Mouse (Mus musculus) liver, postnatal 0 days (tissue): ENCODE data around the gene Snx10. TPM values are rescaled to one million over a fixed set of nuclear protein-coding genes. Genes with fewer than 3 reads are reported as not detected.
A peak's percentile ranks its signal among the peaks of the same experiment; 100 is the strongest.

ENCODE experiments used
- ATAC-seq: fragments of 200-750 bp; cut with Nextera tagmentation; 2 replicates; pipeline ENCODE4 v1.8.0; 2017; ENCODE audit warnings: mild to moderate bottlenecking, moderate library complexity
- DNase-seq: peaks from one replicate; pipeline ENCODE4 v3.0.0-alpha.2; 2016
- H3K27ac ChIP-seq: fragments of 300-500 bp; sonication (generic); 2 replicates; pipeline ENCODE4 v1.5.1; 2014; ENCODE audit warnings: antibody characterized with exemption, moderate library complexity, mild to moderate bottlenecking, low read depth
- H3K27me3 ChIP-seq: fragments of 300-500 bp; sonication (generic); 2 replicates; pipeline ENCODE4 v1.6.1; 2014; ENCODE audit warnings: low read length, control low read depth, mixed read lengths; ENCODE audit not compliant: insufficient read depth
- H3K36me3 ChIP-seq: fragments of 300-500 bp; sonication (generic); replicated peaks from 2 replicates; pipeline ENCODE4 v1.6.1; 2014; ENCODE audit warnings: mild to moderate bottlenecking, control low read depth, low read length, moderate library complexity, mixed read lengths; ENCODE audit not compliant: insufficient read depth
- H3K4me1 ChIP-seq: fragments of 300-500 bp; sonication (generic); 2 replicates; pipeline ENCODE4 v1.6.1; 2014; ENCODE audit warnings: antibody characterized with exemption, mild to moderate bottlenecking, control low read depth; ENCODE audit not compliant: insufficient read depth
- H3K4me2 ChIP-seq: fragments of 300-500 bp; sonication (generic); 2 replicates; pipeline ENCODE4 v1.6.1; 2014; ENCODE audit warnings: low read depth, mild to moderate bottlenecking, low read length, moderate library complexity, mixed read lengths
- H3K4me3 ChIP-seq: fragments of 300-500 bp; sonication (generic); 2 replicates; pipeline ENCODE4 v1.5.1; 2014; ENCODE audit warnings: low read depth, low read length
- H3K9ac ChIP-seq: fragments of 300-500 bp; sonication (generic); replicated peaks from 2 replicates; pipeline ENCODE4 v1.6.1; 2014; ENCODE audit warnings: mild to moderate bottlenecking, moderate library complexity
- H3K9me3 ChIP-seq: fragments of 300-500 bp; sonication (generic); 2 replicates; pipeline ENCODE4 v1.6.1; 2016; ENCODE audit warnings: mild to moderate bottlenecking, control low read depth, low read length, mixed read lengths
- CTCF ChIP-seq: sonication (generic); IDR thresholded peaks from 2 replicates; pipeline ENCODE4 v1.5.1; 2016; ENCODE audit warnings: antibody characterized with exemption, low read depth
- EP300 ChIP-seq: IDR thresholded peaks from 2 replicates; pipeline ENCODE4 v1.6.1; 2016; ENCODE audit warnings: antibody characterized with exemption, low read depth, mild to moderate bottlenecking
- WGBS: fragments of 180-500 bp; shearing (Covaris S2); extraction: QIAGEN DNeasy Blood & Tissue Kit; methylation state at CpG from one replicate; pipeline ENCODE4 v1.1.7; 2014; ENCODE audit not compliant: insufficient replicate concordance; 5-methylcytosine and 5-hydroxymethylcytosine counted together
- polyA plus RNA-seq: library from polyadenylated mRNA; unstranded; fragments of >200 nt; fragmentation: Nextera tagmentation; extraction: Ambion mirVana; gene quantifications from 2 replicates; pipeline ENCODE4 v1.2.1, GENCODE M21; 2015

The Snx10 gene
- polyA plus RNA-seq, 1 experiment from 2014 or later = 17.7 TPM

DNA sequence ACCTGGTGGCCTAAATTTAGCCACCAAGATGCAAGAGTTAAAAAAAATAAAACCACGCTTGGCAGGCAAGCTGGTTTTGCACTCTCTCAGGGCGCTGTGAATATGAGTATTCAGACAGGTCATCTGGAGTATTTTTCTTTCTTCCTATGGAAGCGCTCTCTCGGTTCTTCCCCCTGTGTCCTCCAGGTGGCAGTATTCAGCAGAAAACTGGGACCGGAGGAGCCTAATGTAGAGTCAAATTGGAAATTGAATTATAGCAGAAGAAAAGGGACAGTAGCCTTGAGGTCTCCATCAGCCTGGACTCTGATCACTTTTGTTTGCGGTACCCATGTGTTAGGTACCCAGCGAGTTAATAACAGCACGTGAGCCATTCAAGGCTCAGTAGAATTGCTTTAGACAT, 62.3 kb downstream of the Snx10 start:
- H3K4me3 ChIP-seq = no peak overlapping the region
- H3K36me3 ChIP-seq = peaks cover 20% of the 10 kb centered on the region
- no peaks in the 10 kb centered on the region for H3K4me1 ChIP-seq
- no peak for TF ChIP-seq EP300
- TF ChIP-seq CTCF = peak; percentile 80
- H3K4me2 ChIP-seq = no peak overlapping the region
- H3K27me3 ChIP-seq = no peaks in the 10 kb centered on the region
- no peak; the same call in 1 of the 2 replicates for ATAC-seq
- H3K9ac ChIP-seq = no peak overlapping the region
- no peak overlapping the region for H3K27ac ChIP-seq
- WGBS = 26% methylated on average over 8 of the region's 8 CpGs
- H3K9me3 ChIP-seq = no peaks in the 10 kb centered on the region
- DNase-seq = peak; percentile 42

DNA sequence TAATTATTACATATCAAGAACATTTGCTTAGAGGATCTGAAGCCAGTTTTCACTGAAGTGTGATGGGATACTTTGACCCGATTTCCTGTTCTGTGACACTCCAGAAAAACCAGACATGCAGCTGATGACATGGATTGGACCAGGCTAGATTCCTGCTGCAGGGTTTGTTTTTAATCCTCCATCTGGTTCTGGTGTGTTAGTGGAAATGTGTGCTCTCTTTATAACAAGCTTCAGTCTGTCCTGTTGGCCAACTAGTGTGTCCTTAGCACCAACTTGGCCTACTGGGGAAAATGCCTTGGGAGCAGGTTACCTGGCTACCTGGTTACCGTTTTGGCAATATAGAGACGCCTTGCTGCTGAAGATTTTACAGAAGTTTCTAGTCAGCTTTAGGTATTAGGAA, 63.6 kb downstream of the Snx10 start:
- H3K27me3 ChIP-seq = no peaks in the 10 kb centered on the region
- no peaks in the 10 kb centered on the region for H3K9me3 ChIP-seq

DNA sequence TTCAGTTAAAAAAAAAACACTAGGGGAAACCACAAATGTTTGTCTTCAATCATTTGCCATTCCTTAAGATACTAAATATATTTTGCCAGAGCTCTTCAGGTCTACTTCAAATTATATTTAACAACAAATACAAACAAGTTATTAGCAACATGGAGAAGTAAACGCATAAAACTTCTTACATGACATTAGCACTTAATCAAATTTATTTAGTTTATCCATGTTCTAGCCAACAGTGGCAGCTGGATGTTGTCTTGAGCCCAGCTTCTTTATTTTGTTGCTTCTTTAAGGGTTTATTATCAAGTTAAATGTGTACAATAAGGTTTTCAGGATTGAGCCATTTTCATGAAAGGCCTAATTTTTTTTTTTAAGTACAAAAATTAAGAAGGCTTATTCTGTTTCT, 67.6 kb downstream of the Snx10 start:
- H3K27me3 ChIP-seq = no peaks in the 10 kb centered on the region
- WGBS = 69% methylated on average over 1 of the region's 1 CpGs
- no peak for TF ChIP-seq CTCF
- TF ChIP-seq EP300 = no peak
- no peak overlapping the region for H3K9ac ChIP-seq
- H3K4me2 ChIP-seq = no peak overlapping the region
- H3K27ac ChIP-seq = no peak overlapping the region
- H3K9me3 ChIP-seq = no peaks in the 10 kb centered on the region
- DNase-seq (no peak), ATAC-seq (no peak)
- no peak overlapping the region for H3K4me3 ChIP-seq
- H3K4me1 ChIP-seq = peaks cover 2% of the 10 kb centered on the region; the same call in 1 of the 2 replicates
- peaks cover 4% of the 10 kb centered on the region; the same call in 1 of the 2 replicates for H3K36me3 ChIP-seq

More for the DNA sequence above, 63.6 kb downstream of the Snx10 start:
- WGBS = 86% methylated on average over 3 of the region's 3 CpGs
- ATAC-seq (no peak), DNase-seq (no peak)
- no peak overlapping the region for H3K4me2 ChIP-seq
- peaks cover 14% of the 10 kb centered on the region for H3K36me3 ChIP-seq
- no peak overlapping the region for H3K9ac ChIP-seq
- TF ChIP-seq EP300 = no peak
- TF ChIP-seq CTCF = no peak
- H3K4me1 ChIP-seq = peaks cover under 1% of the 10 kb centered on the region; the same call in 1 of the 2 replicates
- H3K4me3 ChIP-seq = no peak overlapping the region
- no peak overlapping the region for H3K27ac ChIP-seq

DNA sequence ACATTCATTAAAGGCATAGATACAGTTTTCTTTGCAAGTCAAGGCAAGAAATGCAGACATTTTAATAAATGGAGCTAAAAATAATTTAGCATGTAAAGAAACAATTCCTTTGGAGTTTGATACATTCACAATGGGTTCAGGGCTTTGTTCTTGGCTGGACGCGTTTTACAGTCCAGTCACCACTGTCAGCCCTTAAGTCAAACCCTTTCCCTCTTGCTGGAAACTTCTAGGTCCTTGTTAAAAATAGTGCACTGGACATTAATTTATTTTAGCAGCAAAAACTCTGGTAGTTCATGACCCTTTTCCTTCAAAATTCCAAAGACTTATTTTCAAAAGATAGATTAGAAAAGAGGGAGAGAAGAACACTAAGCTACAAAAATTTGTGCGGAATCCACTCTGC, 68.1 kb downstream of the Snx10 start:
- H3K4me3 ChIP-seq = no peak overlapping the region
- H3K9ac ChIP-seq = no peak overlapping the region
- no peaks in the 10 kb centered on the region for H3K27me3 ChIP-seq
- H3K27ac ChIP-seq = no peak overlapping the region
- H3K9me3 ChIP-seq = no peaks in the 10 kb centered on the region
- no peak overlapping the region for H3K4me2 ChIP-seq
- TF ChIP-seq CTCF (no peak), EP300 (no peak)
- 61% methylated on average over 3 of the region's 3 CpGs for WGBS
- peaks cover 2% of the 10 kb centered on the region; the same call in 1 of the 2 replicates for H3K4me1 ChIP-seq
- no peak for ATAC-seq
- H3K36me3 ChIP-seq = peaks cover 4% of the 10 kb centered on the region; the same call in 1 of the 2 replicates
- no peak for DNase-seq

DNA sequence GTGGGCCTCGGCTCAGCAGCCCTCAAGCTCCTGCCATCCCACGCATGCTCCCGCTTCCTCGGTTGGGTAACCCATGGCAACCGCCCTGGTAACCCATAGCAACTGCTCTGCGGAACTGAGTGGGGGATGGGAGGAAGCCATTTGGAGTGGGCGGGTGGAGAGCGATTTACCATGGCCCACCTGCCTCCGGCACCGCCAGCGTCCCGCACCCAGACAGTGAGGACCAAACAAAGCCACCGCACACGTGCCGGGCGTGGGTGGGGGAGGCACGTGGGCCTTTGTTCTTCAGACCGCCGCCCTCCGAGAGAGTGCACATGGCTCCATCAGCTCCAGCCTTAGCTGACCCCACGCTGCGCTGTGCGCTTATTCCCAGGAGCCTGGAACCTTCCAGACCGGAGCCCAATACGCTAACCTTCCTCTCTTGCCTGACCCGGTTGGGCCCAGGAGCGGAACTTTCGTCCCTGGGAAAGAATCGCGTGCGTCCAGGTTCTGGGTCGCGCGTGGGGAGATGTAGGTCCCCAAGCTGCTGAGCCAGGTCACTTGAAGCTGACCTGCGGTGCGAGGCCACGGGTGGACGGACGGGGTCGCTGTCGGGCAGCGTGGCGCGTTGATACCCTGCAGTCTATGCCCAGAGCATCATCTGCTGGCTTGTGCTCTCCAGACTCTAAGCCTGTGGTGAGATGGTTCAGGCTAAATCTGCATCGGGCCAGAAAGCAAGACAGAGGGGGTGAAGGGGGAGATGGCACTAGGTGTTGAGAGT, 68.8 kb downstream of the Snx10 start:
- H3K4me3 ChIP-seq = peak overlapping the region; percentile 4; the same call in 1 of the 2 replicates
- TF ChIP-seq CTCF (peak; percentile 91), EP300 (no peak)
- no peak overlapping the region for H3K9ac ChIP-seq
- WGBS = 7% methylated on average over 45 of the region's 45 CpGs
- DNase-seq = peak; percentile 79
- H3K9me3 ChIP-seq = no peaks in the 10 kb centered on the region
- H3K36me3 ChIP-seq = 0 out of 2 replicates have a peak, but pooled peaks cover under 1% of the 10 kb centered on the region
- ATAC-seq = peak; percentile 69
- peaks cover 2% of the 10 kb centered on the region; the same call in 1 of the 2 replicates for H3K4me1 ChIP-seq
- no peak overlapping the region for H3K27ac ChIP-seq
- peak overlapping the region; percentile 48 for H3K4me2 ChIP-seq
- no peaks in the 10 kb centered on the region for H3K27me3 ChIP-seq

DNA sequence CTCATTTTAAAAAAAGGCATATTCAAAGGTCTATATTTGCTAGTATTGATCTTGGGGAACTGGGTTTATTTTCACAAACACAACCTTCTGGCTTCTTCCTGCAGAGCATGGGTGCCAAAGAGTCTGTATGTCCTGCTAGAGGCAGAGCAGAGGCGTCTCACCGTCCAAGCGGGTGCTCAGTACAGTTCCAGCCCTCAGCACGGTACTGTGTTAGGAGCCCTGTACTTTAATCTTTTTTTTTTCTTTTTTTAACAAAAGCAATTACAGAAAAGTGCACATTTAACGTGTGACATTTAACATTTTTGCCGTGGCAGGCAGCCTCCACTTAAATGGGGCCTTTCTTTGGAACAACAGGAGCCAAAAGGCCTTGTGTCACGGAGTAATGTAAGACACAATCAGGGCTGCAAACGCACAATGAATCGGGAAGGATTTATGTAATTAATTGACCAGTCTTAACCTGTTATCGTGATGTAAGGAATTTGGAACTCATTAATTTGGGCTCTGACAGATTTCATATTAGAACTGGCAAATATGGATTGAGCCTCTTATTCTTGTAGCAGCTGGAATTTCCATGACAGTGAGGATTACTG, 69.8 kb downstream of the Snx10 start:
- no peaks in the 10 kb centered on the region for H3K36me3 ChIP-seq
- TF ChIP-seq EP300 = no peak
- TF ChIP-seq CTCF = no peak
- ATAC-seq (no peak), DNase-seq (no peak)
- no peak overlapping the region for H3K27ac ChIP-seq
- no peak overlapping the region for H3K9ac ChIP-seq
- 82% methylated on average over 10 of the region's 10 CpGs for WGBS
- H3K27me3 ChIP-seq = no peaks in the 10 kb centered on the region
- peaks cover 2% of the 10 kb centered on the region; the same call in 1 of the 2 replicates for H3K4me1 ChIP-seq
- H3K4me3 ChIP-seq = no peak overlapping the region
- no peaks in the 10 kb centered on the region for H3K9me3 ChIP-seq
- H3K4me2 ChIP-seq = no peak overlapping the region
